Mouse (Mus musculus) embryonic facial prominence, embryonic 15.5 days (tissue): ENCODE results near the gene Tuba3b. TPM values are rescaled to one million over a fixed set of nuclear protein-coding genes. Genes with fewer than 3 reads are reported as not detected.

Experiments used
- ATAC-seq: fragments of 200-750 bp; cut with Nextera tagmentation; 2 replicates; pipeline ENCODE4 v1.8.0; 2017; ENCODE audit warnings: low read depth, moderate TSS enrichment; ENCODE audit not compliant: insufficient number of reproducible peaks, low FRiP score, low TSS enrichment
- H3K27ac ChIP-seq: fragments of 300-500 bp; sonication (generic); replicated peaks from 2 replicates; pipeline ENCODE4 v1.5.1; 2015; ENCODE audit warnings: mild to moderate bottlenecking, inconsistent platforms
- H3K27me3 ChIP-seq: fragments of 300-500 bp; sonication (generic); 2 replicates; pipeline ENCODE4 v1.6.1; 2015; ENCODE audit warnings: inconsistent platforms
- H3K36me3 ChIP-seq: fragments of 300-500 bp; sonication (generic); 2 replicates; pipeline ENCODE4 v1.6.1; 2015; ENCODE audit warnings: mild to moderate bottlenecking, inconsistent platforms
- H3K4me1 ChIP-seq: fragments of 300-500 bp; sonication (generic); 2 replicates; pipeline ENCODE4 v1.6.1; 2015; ENCODE audit warnings: inconsistent platforms
- H3K4me2 ChIP-seq: fragments of 300-500 bp; sonication (generic); replicated peaks from 2 replicates; pipeline ENCODE4 v1.6.1; 2015; ENCODE audit warnings: mild to moderate bottlenecking, inconsistent platforms
- H3K4me3 ChIP-seq: fragments of 300-500 bp; sonication (generic); replicated peaks from 2 replicates; pipeline ENCODE4 v1.5.1; 2015; ENCODE audit warnings: mild to moderate bottlenecking, inconsistent platforms
- H3K9ac ChIP-seq: fragments of 300-500 bp; sonication (generic); 2 replicates; pipeline ENCODE4 v1.6.1; 2015; ENCODE audit warnings: inconsistent platforms
- H3K9me3 ChIP-seq: fragments of 300-500 bp; sonication (generic); replicated peaks from 2 replicates; pipeline ENCODE4 v1.6.1; 2016; ENCODE audit warnings: inconsistent platforms
- WGBS: fragments of 180-500 bp; shearing (Covaris S2); methylation state at CpG from one replicate; pipeline ENCODE4 v1.1.7; 2015; 5-methylcytosine and 5-hydroxymethylcytosine counted together
- polyA plus RNA-seq: library from polyadenylated mRNA; unstranded; fragments of >200 nt; fragmentation: Nextera tagmentation; extraction: Ambion mirVana; gene quantifications from 2 replicates; pipeline ENCODE4 v1.2.1, GENCODE M21; 2015

The Tuba3b gene
- polyA plus RNA-seq, 1 experiment from 2014 or later = not detected

GRCm38 (mm10) chr6:145652986-145653385, 37.4 kb downstream of the Tuba3b start:
- Histone ChIP-seq H3K27me3 (no peaks in the 10 kb centered on the region), H3K4me2 (no peak overlapping the region), H3K9ac (no peak overlapping the region), H3K4me1 (no peaks in the 10 kb centered on the region), H3K4me3 (no peak overlapping the region), H3K9me3 (no peaks in the 10 kb centered on the region), H3K27ac (no peak overlapping the region), H3K36me3 (no peaks in the 10 kb centered on the region)
- ATAC-seq = no peak
- WGBS = 72% methylated on average over 5 of the region's 5 CpGs

- no peak overlapping the region for H3K4me2 ChIP-seq
- H3K36me3 ChIP-seq = no peaks in the 10 kb centered on the region
- H3K9ac ChIP-seq = no peak overlapping the region
- no peaks in the 10 kb centered on the region for H3K4me1 ChIP-seq
- H3K27me3 ChIP-seq = no peaks in the 10 kb centered on the region
- no peaks in the 10 kb centered on the region for H3K9me3 ChIP-seq
- no peak overlapping the region for H3K27ac ChIP-seq
- 69% methylated on average over 5 of the region's 5 CpGs for WGBS
- no peak for ATAC-seq
- H3K4me3 ChIP-seq = no peak overlapping the region
Measured at GRCm38 (mm10) chr6:145653626-145654025, 38.1 kb downstream of the Tuba3b start.

- H3K27ac ChIP-seq = no peak overlapping the region
- H3K36me3 ChIP-seq = no peaks in the 10 kb centered on the region
- no peaks in the 10 kb centered on the region for H3K9me3 ChIP-seq
- H3K27me3 ChIP-seq = no peaks in the 10 kb centered on the region
- no peak for ATAC-seq
- H3K4me2 ChIP-seq = no peak overlapping the region
- no peak overlapping the region for H3K4me3 ChIP-seq
- no peak overlapping the region for H3K9ac ChIP-seq
- 67% methylated on average over 8 of the region's 8 CpGs for WGBS
- no peaks in the 10 kb centered on the region for H3K4me1 ChIP-seq
Measured at GRCm38 (mm10) chr6:145654062-145654836, 38.7 kb downstream of the Tuba3b start.

GRCm38 (mm10) chr6:145655678-145656077, 40.1 kb downstream of the Tuba3b start:
- no peak for ATAC-seq
- Histone ChIP-seq H3K9ac (no peak overlapping the region), H3K27me3 (no peaks in the 10 kb centered on the region), H3K4me3 (no peak overlapping the region), H3K36me3 (no peaks in the 10 kb centered on the region), H3K4me1 (no peaks in the 10 kb centered on the region), H3K4me2 (no peak overlapping the region), H3K27ac (no peak overlapping the region), H3K9me3 (no peaks in the 10 kb centered on the region)
- 95% methylated on average over 1 of the region's 1 CpGs for WGBS

GRCm38 (mm10) chr6:145656740-145657591, 41.4 kb downstream of the Tuba3b start:
- no peaks in the 10 kb centered on the region for H3K36me3 ChIP-seq
- 83% methylated on average over 15 of the region's 15 CpGs for WGBS
- no peak overlapping the region for H3K27ac ChIP-seq
- ATAC-seq = no peak
- H3K9ac ChIP-seq = no peak overlapping the region
- H3K9me3 ChIP-seq = no peaks in the 10 kb centered on the region
- no peaks in the 10 kb centered on the region for H3K4me1 ChIP-seq
- H3K4me3 ChIP-seq = no peak overlapping the region
- no peaks in the 10 kb centered on the region for H3K27me3 ChIP-seq
- H3K4me2 ChIP-seq = no peak overlapping the region

GRCm38 (mm10) chr6:145659116-145659515, 43.6 kb downstream of the Tuba3b start:
- Histone ChIP-seq H3K9me3 (no peaks in the 10 kb centered on the region), H3K4me1 (0 out of 2 replicates have a peak, but pooled peaks cover 2% of the 10 kb centered on the region), H3K4me2 (no peak overlapping the region), H3K27ac (no peak overlapping the region), H3K36me3 (no peaks in the 10 kb centered on the region), H3K4me3 (no peak overlapping the region), H3K9ac (no peak overlapping the region), H3K27me3 (no peaks in the 10 kb centered on the region)
- ATAC-seq = no peak
- WGBS = 66% methylated on average over 6 of the region's 6 CpGs

- H3K9me3 ChIP-seq = no peaks in the 10 kb centered on the region; the same call in 1 of the 2 replicates
- H3K9ac ChIP-seq = no peak overlapping the region
- 0 out of 2 replicates have a peak, but pooled peaks cover 4% of the 10 kb centered on the region for H3K4me1 ChIP-seq
- no peak overlapping the region for H3K27ac ChIP-seq
- no peak for ATAC-seq
- no peak overlapping the region for H3K4me2 ChIP-seq
- H3K4me3 ChIP-seq = no peak overlapping the region
- no peaks in the 10 kb centered on the region for H3K27me3 ChIP-seq
- WGBS = 72% methylated on average over 11 of the region's 11 CpGs
- no peaks in the 10 kb centered on the region for H3K36me3 ChIP-seq
Measured at GRCm38 (mm10) chr6:145660943-145661342, 45.4 kb downstream of the Tuba3b start.

- Histone ChIP-seq H3K27ac (no peak overlapping the region), H3K36me3 (no peaks in the 10 kb centered on the region), H3K4me2 (no peak overlapping the region), H3K4me1 (0 out of 2 replicates have a peak, but pooled peaks cover 5% of the 10 kb centered on the region), H3K27me3 (no peaks in the 10 kb centered on the region), H3K9me3 (no peaks in the 10 kb centered on the region; the same call in 1 of the 2 replicates), H3K4me3 (no peak overlapping the region), H3K9ac (no peak overlapping the region)
- WGBS = 50% methylated on average over 5 of the region's 5 CpGs
- no peak for ATAC-seq
Measured at GRCm38 (mm10) chr6:145664208-145664607, 48.7 kb downstream of the Tuba3b start.

GRCm38 (mm10) chr6:145665751-145666150, 50.2 kb downstream of the Tuba3b start:
- 93% methylated on average over 3 of the region's 3 CpGs for WGBS
- peaks cover 13% of the 10 kb centered on the region; the same call in 1 of the 2 replicates for H3K4me1 ChIP-seq
- no peak overlapping the region for H3K9ac ChIP-seq
- no peaks in the 10 kb centered on the region for H3K27me3 ChIP-seq
- H3K36me3 ChIP-seq = no peaks in the 10 kb centered on the region
- H3K4me2 ChIP-seq = no peak overlapping the region
- ATAC-seq = no peak
- H3K4me3 ChIP-seq = no peak overlapping the region
- no peaks in the 10 kb centered on the region; the same call in 1 of the 2 replicates for H3K9me3 ChIP-seq
- no peak overlapping the region for H3K27ac ChIP-seq

- H3K4me2 ChIP-seq = no peak overlapping the region
- H3K36me3 ChIP-seq = no peaks in the 10 kb centered on the region
- H3K9me3 ChIP-seq = no peaks in the 10 kb centered on the region; the same call in 1 of the 2 replicates
- H3K4me1 ChIP-seq = peaks cover 13% of the 10 kb centered on the region; the same call in 1 of the 2 replicates
- H3K27me3 ChIP-seq = no peaks in the 10 kb centered on the region
- WGBS = 56% methylated on average over 3 of the region's 3 CpGs
- H3K4me3 ChIP-seq = no peak overlapping the region
- ATAC-seq = no peak
- no peak overlapping the region for H3K9ac ChIP-seq
- H3K27ac ChIP-seq = no peak overlapping the region
Measured at GRCm38 (mm10) chr6:145667654-145668053, 52.1 kb downstream of the Tuba3b start.

- no peak overlapping the region for H3K4me2 ChIP-seq
- peaks cover 9% of the 10 kb centered on the region; the same call in 1 of the 2 replicates for H3K4me1 ChIP-seq
- H3K9me3 ChIP-seq = no peaks in the 10 kb centered on the region; the same call in 1 of the 2 replicates
- H3K9ac ChIP-seq = no peak overlapping the region
- H3K27ac ChIP-seq = no peak overlapping the region
- no peak overlapping the region for H3K4me3 ChIP-seq
- no peak for ATAC-seq
- H3K27me3 ChIP-seq = no peaks in the 10 kb centered on the region
- no peaks in the 10 kb centered on the region for H3K36me3 ChIP-seq
- WGBS = 48% methylated on average over 10 of the region's 10 CpGs
Measured at GRCm38 (mm10) chr6:145669596-145670071, 54.1 kb downstream of the Tuba3b start.
